Mouse (Mus musculus) spleen, adult 2 months (tissue): ENCODE data around the gene Rims1. TPM values are rescaled to one million over a fixed set of nuclear protein-coding genes. Genes with fewer than 3 reads are reported as not detected.

ENCODE experiments used
- DNase-seq, 2 experiments: peaks; one replicate each; pipeline versions ENCODE4 v3.0.0 to v3.0.0-alpha.2; 2012 to 2021; ENCODE audit warnings: low spot score in 2 of 2, low read depth in 1 of 2
- H3K27ac ChIP-seq: fragments of 200-500 bp; 2 replicates; pipeline ENCODE4 v1.5.1; 2012; ENCODE audit warnings: low read length, inconsistent platforms; ENCODE audit not compliant: insufficient read depth
- H3K27me3 ChIP-seq: fragments of 200-500 bp; 2 replicates; pipeline ENCODE4 v1.6.1; 2012; ENCODE audit warnings: mild to moderate bottlenecking, moderate library complexity, low read length, inconsistent platforms; ENCODE audit not compliant: control insufficient read depth, insufficient read depth
- H3K36me3 ChIP-seq: fragments of 200-500 bp; 2 replicates; pipeline ENCODE4 v1.6.1; 2012; ENCODE audit warnings: mild to moderate bottlenecking, low read length, inconsistent platforms; ENCODE audit not compliant: control insufficient read depth, insufficient read depth
- H3K4me1 ChIP-seq: fragments of 200-500 bp; 2 replicates; pipeline ENCODE4 v1.6.1; 2011; ENCODE audit warnings: inconsistent platforms; ENCODE audit not compliant: control insufficient read depth, insufficient read depth, insufficient read length
- H3K4me3 ChIP-seq: fragments of 200-500 bp; 2 replicates; pipeline ENCODE4 v1.5.1; 2011; ENCODE audit warnings: mild to moderate bottlenecking, inconsistent platforms; ENCODE audit not compliant: insufficient read depth, insufficient read length; ENCODE audit errors: extremely low read depth
- CTCF ChIP-seq: fragments of 200-500 bp; IDR thresholded peaks from 2 replicates; pipeline ENCODE4 v1.5.1; 2011; ENCODE audit warnings: mild to moderate bottlenecking, inconsistent platforms; ENCODE audit not compliant: insufficient read depth, insufficient read length, insufficient replicate concordance; ENCODE audit errors: extremely low read depth
- POLR2A ChIP-seq: fragments of 200-500 bp; IDR thresholded peaks from 2 replicates; pipeline ENCODE4 v1.6.1; 2011; ENCODE audit warnings: low read depth, low read length, inconsistent platforms
- WGBS: fragments of 180-500 bp; shearing (Covaris S2); methylation state at CpG from one replicate; pipeline ENCODE4 v1.1.7; 2018; 5-methylcytosine and 5-hydroxymethylcytosine counted together
- polyA plus RNA-seq: library from polyadenylated mRNA; depleted of rRNA; stranded (reverse); fragments of >200 nt; gene quantifications from 2 replicates; pipeline ENCODE4 v1.2.3, GENCODE M21; 2012

Gene Rims1
- polyA plus RNA-seq, 1 experiment = 0.05 TPM

DNA sequence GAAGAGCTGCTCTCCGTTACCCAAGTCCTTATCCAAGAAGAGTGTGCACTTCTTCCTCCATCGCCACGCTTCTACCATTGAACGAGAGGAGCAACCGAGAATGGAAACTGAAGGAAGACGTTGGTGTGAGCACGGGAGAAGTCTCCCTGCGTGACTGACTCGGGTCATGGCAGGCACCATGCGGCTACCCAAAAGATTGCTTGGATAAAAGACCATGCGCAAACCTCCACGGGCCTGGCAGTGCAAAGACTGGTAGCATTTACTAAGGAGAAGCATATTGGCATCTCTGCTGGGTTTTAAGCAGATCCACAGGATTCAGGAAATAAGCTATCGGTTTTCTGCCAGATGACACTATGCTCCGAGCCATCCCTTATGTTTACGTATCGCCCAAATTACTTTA lies 293.4 kb downstream of the Rims1 start:
- WGBS = 90% methylated on average over 16 of the region's 16 CpGs
- no peaks in the 10 kb centered on the region for H3K27me3 ChIP-seq
- TF ChIP-seq CTCF = no peak
- no peak for TF ChIP-seq POLR2A
- no peak for DNase-seq
- no peaks in the 10 kb centered on the region for H3K36me3 ChIP-seq
- no peak overlapping the region for H3K27ac ChIP-seq
- no peaks in the 10 kb centered on the region for H3K4me1 ChIP-seq
- no peak overlapping the region for H3K4me3 ChIP-seq

DNA sequence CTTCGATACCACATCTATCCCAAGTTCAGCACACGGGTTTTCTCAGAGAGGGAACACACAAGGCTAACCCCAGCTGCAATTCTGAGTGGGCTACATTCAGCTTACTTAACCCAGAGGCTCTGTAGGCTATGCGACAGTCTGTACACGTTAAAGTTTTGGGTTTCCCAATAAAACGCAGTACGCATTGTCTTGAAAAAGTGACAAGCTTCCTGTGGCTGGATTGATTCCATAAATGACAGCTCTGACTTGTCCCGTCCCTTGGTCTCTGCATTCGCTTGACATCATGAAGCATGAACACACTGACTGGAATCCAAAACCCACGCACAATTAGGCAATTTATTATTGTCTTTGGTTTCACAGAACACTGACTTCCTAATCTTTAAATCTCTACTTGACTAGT lies 294.2 kb downstream of the Rims1 start:
- Histone ChIP-seq H3K4me1 (no peaks in the 10 kb centered on the region), H3K36me3 (no peaks in the 10 kb centered on the region), H3K27ac (no peak overlapping the region), H3K27me3 (no peaks in the 10 kb centered on the region), H3K4me3 (no peak overlapping the region)
- 82% methylated on average over 9 of the region's 9 CpGs for WGBS
- TF ChIP-seq CTCF (no peak), POLR2A (no peak)
- no peak for DNase-seq

DNA sequence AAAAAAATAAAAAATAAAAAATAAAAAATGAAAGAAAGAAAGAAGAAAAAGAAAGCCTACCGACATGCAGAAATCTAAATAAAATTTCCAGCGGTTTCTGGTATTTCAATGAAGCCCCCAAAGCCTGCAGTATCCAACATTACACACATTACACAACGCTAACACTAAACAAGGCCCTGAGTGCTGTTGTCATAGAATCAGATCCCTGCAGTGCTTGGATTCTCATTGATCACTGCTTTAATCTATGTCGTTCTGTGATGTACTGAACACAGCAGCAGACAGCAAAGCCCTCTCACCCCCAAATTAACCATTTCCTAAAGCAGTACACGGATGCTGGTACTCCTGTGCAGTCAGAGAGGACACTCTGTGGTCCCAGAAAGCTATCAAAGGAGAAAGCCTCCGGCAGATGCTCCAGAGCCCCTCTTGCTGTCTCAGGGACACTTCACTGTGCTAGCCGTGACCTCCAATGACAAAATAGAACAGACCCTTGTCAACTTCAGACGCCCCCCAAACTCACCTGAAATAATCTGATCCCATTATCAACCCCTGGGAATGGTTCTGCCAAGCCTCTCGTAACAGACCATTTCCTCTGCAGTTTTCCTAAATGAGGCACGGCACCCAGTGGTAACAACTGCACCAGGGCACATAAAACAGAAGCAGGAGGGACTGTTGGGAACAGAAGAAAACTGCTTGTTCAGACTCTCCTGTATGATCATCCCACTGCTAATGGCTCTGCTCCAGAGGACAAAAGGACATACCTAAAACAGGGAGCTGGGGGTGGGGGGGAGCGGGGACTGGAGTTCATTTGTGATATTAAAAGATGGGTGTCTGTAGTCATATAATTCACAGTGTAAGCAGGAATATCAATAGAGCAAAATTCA lies 296.8 kb downstream of the Rims1 start:
- DNase-seq = no peak
- Histone ChIP-seq H3K27ac (no peak overlapping the region), H3K4me1 (no peaks in the 10 kb centered on the region), H3K4me3 (no peak overlapping the region), H3K27me3 (no peaks in the 10 kb centered on the region), H3K36me3 (no peaks in the 10 kb centered on the region)
- TF ChIP-seq CTCF (no peak), POLR2A (no peak)
- WGBS = 79% methylated on average over 11 of the region's 11 CpGs

DNA sequence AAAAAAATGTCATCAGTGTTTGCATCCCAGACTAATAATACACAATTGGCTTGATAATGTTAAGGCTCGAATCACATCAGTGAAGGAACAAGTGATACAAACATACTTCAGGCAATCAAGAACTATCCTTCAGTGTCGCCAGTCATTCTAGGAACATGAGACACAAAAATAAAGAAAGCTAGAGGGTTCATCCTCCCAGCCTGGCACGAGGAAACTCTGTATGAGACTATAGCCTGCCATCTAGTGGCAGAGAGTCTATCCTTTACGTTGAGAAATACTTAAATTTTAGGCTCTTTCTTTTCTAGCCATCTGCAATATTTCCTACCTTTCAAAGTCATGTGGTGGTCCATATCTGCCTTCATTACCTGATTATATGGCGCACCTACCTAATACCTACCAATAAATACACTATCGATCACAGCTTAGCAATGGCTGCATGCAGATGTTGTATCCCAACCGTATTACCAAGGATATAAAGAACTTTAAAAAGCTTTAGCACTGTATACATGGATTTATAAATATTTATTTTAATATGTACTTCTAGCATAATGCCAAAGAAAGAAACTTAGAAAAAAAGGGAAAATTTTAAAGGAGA lies 318.4 kb downstream of the Rims1 start:
- no peak for DNase-seq
- H3K27ac ChIP-seq = no peak overlapping the region
- no peaks in the 10 kb centered on the region for H3K27me3 ChIP-seq
- H3K36me3 ChIP-seq = no peaks in the 10 kb centered on the region
- 52% methylated on average over 7 of the region's 7 CpGs for WGBS
- no peaks in the 10 kb centered on the region for H3K4me1 ChIP-seq
- TF ChIP-seq CTCF (no peak), POLR2A (no peak)
- H3K4me3 ChIP-seq = no peak overlapping the region

DNA sequence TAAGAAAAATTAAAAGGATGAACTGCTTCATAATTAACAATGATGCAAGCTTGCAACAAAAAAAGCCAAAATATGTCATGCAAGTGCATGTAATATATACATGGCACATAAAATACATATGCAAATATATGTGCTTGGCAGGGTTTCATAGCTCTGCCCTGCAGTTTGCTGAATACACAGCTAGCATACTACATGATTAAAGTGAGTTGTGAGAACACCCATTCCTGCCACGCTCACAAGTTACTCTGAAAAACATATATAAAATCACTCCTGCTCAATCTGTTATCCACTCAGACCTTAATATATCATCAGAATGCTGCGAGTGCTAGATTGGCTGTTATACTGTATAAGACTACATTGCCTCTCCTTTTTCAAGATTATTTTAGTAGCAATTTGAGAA lies 329.6 kb downstream of the Rims1 start:
- H3K36me3 ChIP-seq = no peaks in the 10 kb centered on the region
- H3K27me3 ChIP-seq = no peaks in the 10 kb centered on the region
- no peak overlapping the region for H3K27ac ChIP-seq
- WGBS = 83% methylated on average over 2 of the region's 2 CpGs
- no peak for DNase-seq
- no peaks in the 10 kb centered on the region for H3K4me1 ChIP-seq
- no peak overlapping the region for H3K4me3 ChIP-seq
- TF ChIP-seq POLR2A (no peak), CTCF (no peak)

DNA sequence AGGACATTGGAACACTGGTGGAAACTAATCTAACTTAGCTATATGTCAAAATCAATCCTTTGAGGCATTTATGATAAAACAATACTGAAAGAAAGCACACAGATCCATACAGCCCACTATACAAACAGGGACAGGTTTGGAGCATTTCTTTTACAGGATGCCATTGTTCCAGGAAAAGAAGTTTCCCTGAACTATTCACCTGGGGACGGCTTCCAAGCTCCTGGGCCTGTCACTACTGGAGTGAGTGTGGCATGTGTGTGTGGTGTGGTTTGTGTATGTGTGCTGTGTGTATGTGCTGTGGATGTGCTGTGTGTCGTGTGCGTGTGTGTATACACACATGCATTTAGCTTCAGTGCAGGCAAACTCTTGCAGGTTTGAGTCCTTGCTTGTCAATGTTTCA lies 338.8 kb downstream of the Rims1 start:
- no peak overlapping the region for H3K4me3 ChIP-seq
- H3K27me3 ChIP-seq = no peaks in the 10 kb centered on the region
- H3K36me3 ChIP-seq = no peaks in the 10 kb centered on the region
- no peaks in the 10 kb centered on the region for H3K4me1 ChIP-seq
- WGBS = 80% methylated on average over 3 of the region's 3 CpGs
- TF ChIP-seq CTCF = no peak
- TF ChIP-seq POLR2A = no peak
- no peak overlapping the region for H3K27ac ChIP-seq
- DNase-seq = no peak

DNA sequence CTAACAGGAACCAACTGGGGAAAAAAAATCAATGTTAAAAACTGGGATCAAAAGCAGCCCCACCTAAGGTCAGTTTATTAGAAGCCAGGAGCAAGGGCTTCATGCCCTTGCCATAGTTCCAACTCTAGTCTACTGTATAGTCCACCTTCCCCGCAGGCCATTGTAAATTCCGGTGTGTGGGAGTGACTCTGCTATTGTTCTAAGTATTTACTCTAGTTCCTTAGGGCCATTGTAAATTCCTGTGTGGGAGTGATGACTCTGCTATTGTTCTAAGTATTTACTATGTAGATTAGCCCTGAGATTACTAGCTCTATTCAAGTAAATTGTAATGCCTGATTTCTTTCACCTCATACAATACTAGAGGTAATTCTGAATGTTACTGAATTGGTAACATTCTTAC lies 339.2 kb downstream of the Rims1 start:
- Histone ChIP-seq H3K27me3 (no peaks in the 10 kb centered on the region), H3K4me3 (no peak overlapping the region), H3K27ac (no peak overlapping the region), H3K36me3 (no peaks in the 10 kb centered on the region), H3K4me1 (no peaks in the 10 kb centered on the region)
- DNase-seq = no peak
- WGBS = 58% methylated on average over 2 of the region's 2 CpGs
- TF ChIP-seq CTCF = no peak
- TF ChIP-seq POLR2A = no peak
